Mouse (Mus musculus): ENCODE measurements around the gene C2.

DNA sequence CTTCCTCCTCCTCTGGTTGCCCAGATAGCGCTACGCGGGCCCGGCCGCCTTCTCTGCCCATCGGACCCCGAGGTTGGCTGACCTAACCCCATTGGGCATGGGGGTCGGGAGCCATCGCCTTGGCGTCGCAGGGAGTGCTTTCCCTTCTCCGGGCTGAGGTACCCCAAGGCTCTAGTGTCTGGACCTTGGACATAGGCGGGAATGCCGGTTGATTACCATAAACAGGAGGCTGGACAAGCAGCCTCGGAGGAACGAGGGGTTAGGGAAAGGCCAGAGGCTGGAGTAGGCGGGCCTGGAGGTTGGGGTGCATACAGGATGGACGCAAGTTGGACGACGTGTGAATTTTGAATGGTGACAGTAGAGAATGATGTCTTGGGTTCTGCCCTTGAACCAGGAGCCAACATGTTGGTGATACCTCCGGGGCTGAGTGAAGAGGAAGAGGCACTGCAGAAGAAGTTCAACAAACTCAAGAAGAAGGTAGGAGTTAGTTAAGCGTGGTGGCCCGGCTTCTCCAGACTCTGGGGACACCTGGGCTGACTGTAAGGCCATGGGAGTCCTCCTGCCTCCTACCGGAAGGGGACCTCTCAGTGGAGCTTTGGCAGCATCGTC lies 47.4 kb downstream of the C2 start:
- TF ChIP-seq POLR2A (IDR thresholded peaks at IDR 0.05; ENCODE audit: insufficient read depth, low read length) = no peak
- no peak for TF ChIP-seq EP300 (IDR thresholded peaks at IDR 0.05; ENCODE audit: insufficient read depth, low read depth, low read length)
- no peak for TF ChIP-seq CTCF (IDR thresholded peaks at IDR 0.05; ENCODE audit: low read depth, low read length)

All from ES-Bruce4 (cell line).